24 mouse cellular contexts compared by ENCODE assay signal in genomic region chr5:53146684-53147061, GRCm38 (mm10).
A peak's percentile ranks its signal among the peaks of the same experiment; 100 is the strongest.
DNase-seq lines count a peak whose midpoint lies in the region; ATAC-seq lines count a peak whose summit lies in the region.
"Had no signal": no experiment of that assay in that cellular context is flagged by ENCODE, and none has a peak within 500 bp of the region (broad histone marks: within the 10 kb centered on the region; RNA-seq: fewer than 3 reads in every experiment).

No protein-coding gene starts in this region.

- peak; percentile 11 for DNase-seq in cerebellum, adult 11-12 months
- DNase-seq in cerebellum, postnatal 36 days, result no peak
- DNase-seq in forebrain, embryonic 14.5 days (ENCODE audit: low spot score), result no peak
- DNase-seq in forebrain, embryonic 11.5 days (ENCODE audit: low spot score), result no peak
- no peak for DNase-seq in kidney, postnatal 4 days
- peak; percentile 26 for DNase-seq in A20 (ENCODE audit: low read depth, low spot score)
- no peak for DNase-seq in spleen, postnatal 10 days (ENCODE audit: low spot score in 2 of 2)
- DNase-seq: adrenal gland, postnatal 14 days; cerebellum, adult 9-11 months; gastrocnemius, postnatal 14 days; heart, adult 11 months; heart, postnatal 10 days; kidney, adult 11 months; layer of hippocampus, adult 9-11 months; left cerebral cortex, postnatal 4 days; lung, postnatal 36 days had no signal

- H3K27me3 ChIP-seq in forebrain, embryonic 14.5 days (replicated peaks; ENCODE audit: control insufficient read depth, insufficient read depth, low read length), result no peaks in the 10 kb centered on the region
- H3K27me3 ChIP-seq in forebrain, embryonic 11.5 days (ENCODE audit: control insufficient read depth, insufficient read depth, low read length), result no peaks in the 10 kb centered on the region
- no peaks in the 10 kb centered on the region for H3K27me3 ChIP-seq in kidney, embryonic 16.5 days (ENCODE audit: insufficient read depth, low read length)
- H3K27me3 ChIP-seq: heart, embryonic 12.5 days; hindbrain, embryonic 12.5 days; limb, embryonic 15.5 days; liver, embryonic 15.5 days; lung, embryonic 15.5 days; megakaryocyte, embryonic 14.5 days had no signal

- no peaks in the 10 kb centered on the region; the same call in 1 of the 2 replicates for H3K36me3 ChIP-seq in forebrain, embryonic 14.5 days (ENCODE audit: control insufficient read depth, insufficient read depth, low read length)
- H3K36me3 ChIP-seq in forebrain, embryonic 11.5 days (ENCODE audit: control insufficient read depth, insufficient read depth, low read length), result no peaks in the 10 kb centered on the region
- H3K36me3 ChIP-seq in kidney, embryonic 16.5 days (ENCODE audit: insufficient read depth, low read length), result peaks cover 16% of the 10 kb centered on the region
- H3K36me3 ChIP-seq: hindbrain, embryonic 12.5 days; limb, embryonic 15.5 days; liver, embryonic 15.5 days had no signal

- H3K9me3 ChIP-seq in forebrain, embryonic 14.5 days (replicated peaks; ENCODE audit: control insufficient read depth, low read length), result no peaks in the 10 kb centered on the region
- peaks cover 3% of the 10 kb centered on the region; the same call in 1 of the 2 replicates for H3K9me3 ChIP-seq in forebrain, embryonic 11.5 days (ENCODE audit: control insufficient read depth, low read length)
- no peaks in the 10 kb centered on the region for H3K9me3 ChIP-seq in kidney, embryonic 16.5 days (ENCODE audit: low read length)
- H3K9me3 ChIP-seq: hindbrain, embryonic 12.5 days; limb, embryonic 15.5 days; liver, embryonic 15.5 days; lung, embryonic 15.5 days had no signal

- no peak for ATAC-seq in forebrain, embryonic 14.5 days
- ATAC-seq in forebrain, embryonic 11.5 days (replicated peaks; ENCODE audit: low FRiP score), result no peak
- peak; percentile 63 for ATAC-seq in kidney, embryonic 16.5 days (ENCODE audit: low FRiP score, low TSS enrichment)

- peak overlapping the region; percentile 48; the same call in 1 of the 2 replicates for H3K27ac ChIP-seq in forebrain, embryonic 14.5 days (ENCODE audit: low read depth, low read length)
- no peak overlapping the region for H3K27ac ChIP-seq in forebrain, embryonic 11.5 days (ENCODE audit: low read depth, low read length)
- H3K27ac ChIP-seq in kidney, embryonic 16.5 days (ENCODE audit: low read length), result no peak overlapping the region
- H3K27ac ChIP-seq: limb, embryonic 15.5 days; liver, embryonic 15.5 days; lung, embryonic 15.5 days; stomach, postnatal 0 days had no signal

- H3K9ac ChIP-seq in forebrain, embryonic 14.5 days (ENCODE audit: low read length), result no peak overlapping the region
- H3K9ac ChIP-seq in forebrain, embryonic 11.5 days (ENCODE audit: low read length), result no peak overlapping the region
- no peak overlapping the region for H3K9ac ChIP-seq in kidney, embryonic 16.5 days (replicated peaks; ENCODE audit: low read length)
- H3K9ac ChIP-seq: heart, embryonic 12.5 days; hindbrain, embryonic 12.5 days; limb, embryonic 15.5 days; liver, embryonic 15.5 days; lung, embryonic 15.5 days had no signal

- no peak overlapping the region for H3K4me2 ChIP-seq in forebrain, embryonic 14.5 days (ENCODE audit: low read length)
- H3K4me2 ChIP-seq in forebrain, embryonic 11.5 days (ENCODE audit: low read depth, low read length, severe bottlenecking), result no peak overlapping the region
- H3K4me2 ChIP-seq in kidney, embryonic 16.5 days (replicated peaks; ENCODE audit: low read depth, low read length), result no peak overlapping the region
- H3K4me2 ChIP-seq: heart, embryonic 12.5 days; hindbrain, embryonic 12.5 days; limb, embryonic 15.5 days; liver, embryonic 15.5 days; lung, embryonic 15.5 days had no signal

- H3K4me3 ChIP-seq in forebrain, embryonic 14.5 days (ENCODE audit: low read depth, low read length), result no peak overlapping the region
- H3K4me3 ChIP-seq in forebrain, embryonic 11.5 days (ENCODE audit: low read depth, low read length), result no peak overlapping the region
- H3K4me3 ChIP-seq in kidney, embryonic 16.5 days (ENCODE audit: low read length), result no peak overlapping the region
- H3K4me3 ChIP-seq: heart, embryonic 12.5 days; hindbrain, embryonic 12.5 days; limb, embryonic 15.5 days; liver, embryonic 15.5 days; lung, embryonic 15.5 days; megakaryocyte, embryonic 14.5 days had no signal

- whole genome bisulfite sequencing in forebrain, embryonic 14.5 days, result 55% methylated on average over 4 of the region's 4 CpGs
- 76% methylated on average over 4 of the region's 4 CpGs for whole genome bisulfite sequencing in forebrain, embryonic 11.5 days
- 33% methylated on average over 4 of the region's 4 CpGs for WGBS in kidney, embryonic 16.5 days

- peaks cover 22% of the 10 kb centered on the region for H3K4me1 ChIP-seq in forebrain, embryonic 14.5 days (ENCODE audit: control insufficient read depth, insufficient read depth, low read length)
- H3K4me1 ChIP-seq in forebrain, embryonic 11.5 days (replicated peaks; ENCODE audit: control insufficient read depth, insufficient read depth, low read length), result peaks cover 7% of the 10 kb centered on the region; the same call in 1 of the 2 replicates
- peaks cover 12% of the 10 kb centered on the region; the same call in 1 of the 2 replicates for H3K4me1 ChIP-seq in kidney, embryonic 16.5 days (ENCODE audit: insufficient read depth, low read length)
- H3K4me1 ChIP-seq: liver, embryonic 15.5 days; lung, embryonic 15.5 days; megakaryocyte, embryonic 14.5 days had no signal

Comparison
In these comparisons a context has a peak if more than half of its experiments do, and no peak if none do; other contexts are left out.
1. DNase-seq: peak in cerebellum, adult 11-12 months (single experiment) and A20 (single experiment); none in cerebellum, postnatal 36 days (0 of 2), forebrain, embryonic 14.5 days (single experiment), forebrain, embryonic 11.5 days (single experiment), kidney, postnatal 4 days (0 of 2) and spleen, postnatal 10 days (0 of 2).